Mouse (Mus musculus): ENCODE measurements at regions not wholly inside any gene's neighbourhood (a gene's known extent, or its start where the extent isn't known, plus 50 kb on each side); places are given as distances from the start of the nearest gene placed in this dataset.

DNA sequence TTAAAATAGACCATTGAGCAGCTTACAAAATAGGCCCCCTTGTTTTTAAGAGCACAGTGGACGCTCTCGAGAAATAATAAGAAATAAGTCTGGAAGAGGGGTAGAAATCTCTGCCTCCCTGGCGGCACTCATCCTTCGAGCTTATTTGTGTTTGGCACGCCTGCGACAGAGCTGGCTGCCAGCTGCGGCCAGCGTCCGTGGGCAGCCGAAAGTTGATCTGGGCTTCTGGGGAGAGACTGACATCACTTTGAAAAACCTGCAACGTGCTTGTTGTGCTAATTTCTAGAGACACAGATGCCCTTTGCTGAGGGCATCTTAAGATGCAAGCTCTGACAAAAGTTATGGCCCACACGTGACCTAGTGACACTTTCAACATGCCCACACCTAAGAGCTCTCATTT, 269.4 kb downstream of the Bcl11a start:
- no peaks in the 10 kb centered on the region for H3K9me3 ChIP-seq (replicated peaks)
- no peak overlapping the region for H3K4me3 ChIP-seq
- no peaks in the 10 kb centered on the region for H3K36me3 ChIP-seq
- H3K27ac ChIP-seq: no peak overlapping the region
- H3K9ac ChIP-seq: no peak overlapping the region
- WGBS (ENCODE audit: insufficient replicate concordance): 66% methylated on average over 12 of the region's 12 CpGs
- no peak overlapping the region for H3K4me2 ChIP-seq
- no peak for ATAC-seq
- H3K27me3 ChIP-seq (replicated peaks): no peaks in the 10 kb centered on the region
- no peaks in the 10 kb centered on the region for H3K4me1 ChIP-seq

DNA sequence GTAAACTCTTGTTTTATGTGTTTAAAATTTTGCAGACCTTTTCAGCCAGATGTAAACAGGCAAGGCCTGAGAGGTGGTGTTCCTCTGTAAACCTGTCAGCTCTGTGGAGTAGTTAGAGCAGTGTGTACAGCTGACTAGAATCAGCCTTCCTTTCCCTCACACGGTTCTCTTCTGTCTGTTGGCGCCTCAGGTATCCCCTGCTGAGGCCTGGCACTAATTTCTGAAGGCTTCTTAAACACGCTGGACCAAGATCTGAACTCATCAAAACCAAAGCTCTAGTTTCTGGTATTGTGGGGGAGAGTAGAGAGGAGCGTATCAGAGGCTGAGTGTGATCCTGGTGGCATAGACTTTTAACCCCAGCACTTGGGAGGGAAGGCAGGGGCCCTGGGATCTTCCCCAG, 270.9 kb downstream of the Bcl11a start:
- Histone ChIP-seq H3K9ac (no peak overlapping the region), H3K9me3 (replicated peaks) (no peaks in the 10 kb centered on the region), H3K36me3 (no peaks in the 10 kb centered on the region), H3K4me1 (no peaks in the 10 kb centered on the region), H3K27me3 (replicated peaks) (no peaks in the 10 kb centered on the region), H3K4me2 (no peak overlapping the region), H3K4me3 (no peak overlapping the region), H3K27ac (no peak overlapping the region)
- no peak for ATAC-seq
- WGBS (ENCODE audit: insufficient replicate concordance): 57% methylated on average over 4 of the region's 4 CpGs

DNA sequence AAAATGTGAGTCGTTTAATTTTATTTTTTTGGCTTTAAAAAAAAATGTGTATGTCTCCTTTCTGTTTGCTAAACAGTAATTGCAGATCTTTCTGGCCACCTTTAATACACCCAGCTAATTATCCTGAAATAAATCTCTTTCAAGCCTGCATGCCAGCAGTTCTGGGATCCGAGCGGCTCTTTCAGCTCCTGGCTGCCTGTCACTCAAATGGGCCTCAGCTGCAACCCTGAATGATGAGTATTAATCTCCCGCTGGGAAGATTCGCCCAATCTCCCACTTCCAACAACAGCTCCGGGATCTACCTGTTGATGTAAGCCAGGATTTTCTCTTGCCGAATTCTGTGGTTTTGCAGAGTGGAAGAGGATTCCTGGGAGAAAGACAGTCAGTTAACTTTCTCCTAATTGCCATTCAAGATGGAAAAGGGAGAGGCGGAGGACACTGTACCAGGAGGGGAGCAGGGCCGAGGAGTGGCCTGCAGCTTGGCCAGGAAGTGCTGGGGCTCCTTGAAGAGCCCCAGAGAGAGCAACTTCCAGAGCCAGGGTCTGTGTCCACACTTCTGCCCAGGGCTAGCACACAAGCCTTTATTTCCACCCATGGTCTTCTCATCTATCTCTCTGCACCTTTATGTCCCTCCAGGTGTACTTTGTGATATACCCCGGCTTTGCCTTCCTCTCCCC, 272.2 kb downstream of the Bcl11a start:
- H3K27me3 ChIP-seq (replicated peaks): no peaks in the 10 kb centered on the region
- H3K27ac ChIP-seq: no peak overlapping the region
- 51% methylated on average over 10 of the region's 10 CpGs for WGBS (ENCODE audit: insufficient replicate concordance)
- no peaks in the 10 kb centered on the region for H3K9me3 ChIP-seq (replicated peaks)
- H3K4me2 ChIP-seq: no peak overlapping the region
- H3K9ac ChIP-seq: no peak overlapping the region
- no peak overlapping the region for H3K4me3 ChIP-seq
- H3K36me3 ChIP-seq: no peaks in the 10 kb centered on the region
- no peaks in the 10 kb centered on the region for H3K4me1 ChIP-seq
- ATAC-seq: no peak

DNA sequence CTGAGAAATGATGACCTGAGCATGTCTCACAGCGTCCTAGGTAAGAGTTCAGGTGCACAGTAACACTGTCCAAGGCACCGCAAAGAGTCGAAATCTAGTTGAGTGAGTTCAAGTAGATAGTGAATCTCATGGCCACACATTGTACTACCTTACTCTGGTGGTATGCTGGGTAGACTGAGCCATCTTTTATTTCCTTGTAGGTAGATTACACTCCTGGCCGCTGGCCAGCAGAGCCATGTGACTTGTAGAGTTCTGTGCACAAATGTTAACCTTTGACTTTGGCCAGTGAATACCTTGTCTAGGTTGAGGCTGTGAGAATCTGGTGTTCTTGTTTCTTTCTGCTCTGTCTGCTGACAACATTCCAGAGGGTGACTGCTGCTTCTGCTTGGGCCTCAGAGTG, 273.0 kb downstream of the Bcl11a start:
- Histone ChIP-seq H3K4me3 (no peak overlapping the region), H3K36me3 (no peaks in the 10 kb centered on the region), H3K27ac (no peak overlapping the region), H3K4me2 (no peak overlapping the region), H3K4me1 (no peaks in the 10 kb centered on the region), H3K9me3 (replicated peaks) (no peaks in the 10 kb centered on the region), H3K9ac (no peak overlapping the region), H3K27me3 (replicated peaks) (no peaks in the 10 kb centered on the region)
- ATAC-seq: no peak
- WGBS (ENCODE audit: insufficient replicate concordance): 79% methylated on average over 4 of the region's 4 CpGs

DNA sequence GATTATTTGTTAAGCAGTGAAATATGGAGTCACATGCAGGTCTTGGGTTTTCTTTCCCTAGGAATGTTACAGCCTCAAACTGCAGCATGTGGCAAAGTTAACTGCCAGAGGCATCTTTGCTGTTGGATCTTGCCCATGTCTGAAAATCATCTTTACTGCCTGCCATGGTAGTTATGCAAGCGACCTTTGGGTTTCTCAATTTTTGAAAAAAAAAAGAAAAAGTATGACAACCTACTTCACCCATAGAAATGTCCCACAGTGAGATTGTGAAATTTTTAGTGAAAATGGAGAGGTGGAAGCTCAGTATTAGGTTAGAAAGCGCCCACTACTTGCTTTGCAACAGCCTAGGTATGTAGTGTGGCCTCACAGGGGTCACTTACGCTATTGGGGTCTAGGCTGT, 274.2 kb downstream of the Bcl11a start:
- no peak for ATAC-seq
- Histone ChIP-seq H3K27me3 (replicated peaks) (no peaks in the 10 kb centered on the region), H3K27ac (no peak overlapping the region), H3K4me3 (no peak overlapping the region), H3K9me3 (replicated peaks) (no peaks in the 10 kb centered on the region), H3K4me1 (no peaks in the 10 kb centered on the region), H3K36me3 (no peaks in the 10 kb centered on the region), H3K9ac (no peak overlapping the region), H3K4me2 (no peak overlapping the region)
- 57% methylated on average over 3 of the region's 3 CpGs for WGBS (ENCODE audit: insufficient replicate concordance)

DNA sequence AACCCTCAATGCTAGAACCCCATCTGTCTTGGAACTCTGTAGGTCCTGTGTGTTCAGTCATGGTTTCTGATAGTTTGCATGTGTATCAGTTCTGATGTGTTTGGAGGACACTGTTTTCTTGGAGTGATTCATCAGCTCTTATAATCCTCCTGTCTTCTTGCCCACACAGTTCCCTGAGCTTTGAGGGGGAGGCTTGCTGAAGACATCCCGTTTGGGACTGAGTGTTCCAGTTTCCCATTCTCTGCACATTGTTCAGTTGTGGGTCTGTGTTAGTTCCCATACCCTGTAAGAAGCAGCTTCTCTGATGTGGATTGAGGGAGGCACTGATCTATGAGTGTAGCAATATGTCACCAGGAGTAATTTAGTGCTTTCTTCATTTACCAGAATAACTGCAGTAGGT, 275.2 kb downstream of the Bcl11a start:
- no peaks in the 10 kb centered on the region for H3K4me1 ChIP-seq
- H3K9me3 ChIP-seq (replicated peaks): no peaks in the 10 kb centered on the region
- H3K4me3 ChIP-seq: no peak overlapping the region
- no peak for ATAC-seq
- no peaks in the 10 kb centered on the region for H3K36me3 ChIP-seq
- H3K4me2 ChIP-seq: no peak overlapping the region
- WGBS (ENCODE audit: insufficient replicate concordance): 61% methylated on average over 1 of the region's 1 CpGs
- H3K27ac ChIP-seq: no peak overlapping the region
- H3K9ac ChIP-seq: no peak overlapping the region
- H3K27me3 ChIP-seq (replicated peaks): no peaks in the 10 kb centered on the region

DNA sequence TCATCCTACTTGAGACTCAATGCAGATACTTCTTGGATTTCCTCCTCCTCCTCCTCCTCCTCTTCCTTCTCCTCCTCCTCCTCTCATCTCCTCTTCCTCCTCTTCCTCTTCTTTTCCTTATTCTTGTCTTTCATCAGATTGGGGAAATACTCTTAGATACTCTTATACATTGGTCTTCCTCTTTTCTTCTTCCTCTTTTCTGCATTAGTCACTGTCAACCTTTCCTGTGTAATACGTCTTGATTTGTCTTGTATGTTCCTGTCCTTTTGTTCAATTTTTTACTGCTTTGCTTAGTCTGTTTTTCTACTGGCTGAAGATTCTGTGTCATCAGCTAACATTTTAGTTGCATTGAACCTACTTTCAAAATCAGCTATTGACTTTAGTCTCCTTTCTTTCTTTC, 279.5 kb downstream of the Bcl11a start:
- no peak overlapping the region for H3K27ac ChIP-seq
- no peak for ATAC-seq
- no peak overlapping the region for H3K9ac ChIP-seq
- no peak overlapping the region for H3K4me2 ChIP-seq
- no peaks in the 10 kb centered on the region for H3K4me1 ChIP-seq
- no peaks in the 10 kb centered on the region for H3K36me3 ChIP-seq
- H3K4me3 ChIP-seq: no peak overlapping the region
- no peaks in the 10 kb centered on the region for H3K27me3 ChIP-seq (replicated peaks)
- no peaks in the 10 kb centered on the region for H3K9me3 ChIP-seq (replicated peaks)
- WGBS (ENCODE audit: insufficient replicate concordance): 18% methylated on average over 1 of the region's 1 CpGs

DNA sequence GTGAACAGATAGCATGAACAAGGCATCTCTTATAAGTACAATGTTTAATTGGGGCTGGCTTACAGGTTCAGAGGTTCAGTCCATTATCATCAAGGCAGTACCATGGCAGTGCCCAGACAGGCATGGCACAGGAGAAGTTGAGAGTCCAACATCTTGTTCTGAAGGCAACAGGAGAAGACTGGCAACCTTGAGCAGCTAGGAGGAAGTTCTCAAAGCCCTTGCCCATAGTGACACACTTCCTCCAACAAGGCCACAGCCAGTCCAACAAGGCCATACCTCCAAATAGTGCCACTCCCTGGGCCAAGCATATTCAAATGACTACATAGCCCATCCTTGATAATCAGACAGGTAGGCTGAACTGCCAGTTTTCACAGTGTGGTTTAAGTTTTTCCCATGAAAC, 281.2 kb downstream of the Bcl11a start:
- ATAC-seq: no peak
- Histone ChIP-seq H3K27ac (no peak overlapping the region), H3K4me3 (no peak overlapping the region), H3K36me3 (no peaks in the 10 kb centered on the region), H3K9me3 (replicated peaks) (no peaks in the 10 kb centered on the region), H3K27me3 (replicated peaks) (no peaks in the 10 kb centered on the region), H3K4me1 (no peaks in the 10 kb centered on the region), H3K4me2 (no peak overlapping the region), H3K9ac (no peak overlapping the region)

DNA sequence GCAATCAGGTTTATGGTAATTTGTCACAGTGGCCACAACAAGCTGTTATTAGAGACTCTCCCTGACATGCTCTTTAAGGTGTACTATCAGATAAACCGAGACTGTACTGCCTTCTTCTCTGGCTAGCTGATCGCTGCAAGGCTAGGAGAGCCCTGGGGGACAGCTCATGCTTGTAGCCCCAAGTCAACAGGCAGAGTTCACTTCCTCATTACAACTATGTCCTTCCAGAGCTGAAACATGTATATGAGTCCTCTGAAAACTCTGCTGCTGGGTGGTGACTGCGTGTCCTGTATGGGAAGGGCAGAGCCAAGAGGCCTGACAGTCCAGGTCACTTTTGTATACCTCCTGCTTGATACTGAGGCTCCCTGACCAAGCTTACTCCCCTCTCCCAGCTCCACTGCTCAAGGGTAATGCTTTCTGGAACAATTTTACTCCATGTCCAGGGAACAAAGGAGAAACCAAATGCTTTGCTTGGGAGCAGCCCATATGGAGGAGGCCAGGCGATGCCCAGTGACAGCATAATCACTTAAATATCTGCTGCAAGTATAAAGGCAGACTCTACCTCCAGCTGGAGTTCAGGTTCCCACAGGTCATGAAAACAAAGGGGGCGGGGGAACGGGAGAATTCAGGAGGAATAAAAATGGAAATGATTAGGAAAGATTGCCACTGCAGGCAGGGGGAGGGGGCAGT, 284.3 kb downstream of the Bcl11a start:
- WGBS (ENCODE audit: insufficient replicate concordance): 63% methylated on average over 6 of the region's 6 CpGs
- no peaks in the 10 kb centered on the region for H3K27me3 ChIP-seq (replicated peaks)
- H3K36me3 ChIP-seq: no peaks in the 10 kb centered on the region
- H3K9ac ChIP-seq: no peak overlapping the region
- no peaks in the 10 kb centered on the region for H3K9me3 ChIP-seq (replicated peaks)
- H3K4me3 ChIP-seq: no peak overlapping the region
- no peak overlapping the region for H3K4me2 ChIP-seq
- no peaks in the 10 kb centered on the region for H3K4me1 ChIP-seq
- no peak for ATAC-seq
- H3K27ac ChIP-seq: no peak overlapping the region

DNA sequence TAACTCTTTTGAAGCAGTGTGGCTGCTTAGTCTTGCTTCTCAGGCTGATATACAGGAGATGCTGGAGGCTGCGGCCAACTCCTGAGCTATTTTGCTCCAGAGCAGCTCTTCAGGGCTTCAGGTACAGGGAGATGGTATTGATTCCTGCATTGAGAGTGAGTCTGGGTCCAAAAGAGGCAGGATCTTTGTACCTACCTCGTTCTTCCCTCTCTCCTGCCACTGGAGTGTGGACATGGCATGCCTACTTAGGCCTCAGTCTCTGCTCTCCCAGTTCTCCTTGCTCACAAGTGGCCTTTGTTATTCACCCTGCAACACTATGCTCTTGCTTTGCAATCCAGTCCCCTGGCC, 284.8 kb downstream of the Bcl11a start:
- no peak overlapping the region for H3K27ac ChIP-seq
- no peak for ATAC-seq
- no peaks in the 10 kb centered on the region for H3K4me1 ChIP-seq
- H3K4me2 ChIP-seq: no peak overlapping the region
- no peaks in the 10 kb centered on the region for H3K36me3 ChIP-seq
- H3K4me3 ChIP-seq: no peak overlapping the region
- H3K27me3 ChIP-seq (replicated peaks): no peaks in the 10 kb centered on the region
- whole genome bisulfite sequencing (ENCODE audit: insufficient replicate concordance): 66% methylated on average over 2 of the region's 2 CpGs
- no peak overlapping the region for H3K9ac ChIP-seq
- H3K9me3 ChIP-seq (replicated peaks): no peaks in the 10 kb centered on the region

DNA sequence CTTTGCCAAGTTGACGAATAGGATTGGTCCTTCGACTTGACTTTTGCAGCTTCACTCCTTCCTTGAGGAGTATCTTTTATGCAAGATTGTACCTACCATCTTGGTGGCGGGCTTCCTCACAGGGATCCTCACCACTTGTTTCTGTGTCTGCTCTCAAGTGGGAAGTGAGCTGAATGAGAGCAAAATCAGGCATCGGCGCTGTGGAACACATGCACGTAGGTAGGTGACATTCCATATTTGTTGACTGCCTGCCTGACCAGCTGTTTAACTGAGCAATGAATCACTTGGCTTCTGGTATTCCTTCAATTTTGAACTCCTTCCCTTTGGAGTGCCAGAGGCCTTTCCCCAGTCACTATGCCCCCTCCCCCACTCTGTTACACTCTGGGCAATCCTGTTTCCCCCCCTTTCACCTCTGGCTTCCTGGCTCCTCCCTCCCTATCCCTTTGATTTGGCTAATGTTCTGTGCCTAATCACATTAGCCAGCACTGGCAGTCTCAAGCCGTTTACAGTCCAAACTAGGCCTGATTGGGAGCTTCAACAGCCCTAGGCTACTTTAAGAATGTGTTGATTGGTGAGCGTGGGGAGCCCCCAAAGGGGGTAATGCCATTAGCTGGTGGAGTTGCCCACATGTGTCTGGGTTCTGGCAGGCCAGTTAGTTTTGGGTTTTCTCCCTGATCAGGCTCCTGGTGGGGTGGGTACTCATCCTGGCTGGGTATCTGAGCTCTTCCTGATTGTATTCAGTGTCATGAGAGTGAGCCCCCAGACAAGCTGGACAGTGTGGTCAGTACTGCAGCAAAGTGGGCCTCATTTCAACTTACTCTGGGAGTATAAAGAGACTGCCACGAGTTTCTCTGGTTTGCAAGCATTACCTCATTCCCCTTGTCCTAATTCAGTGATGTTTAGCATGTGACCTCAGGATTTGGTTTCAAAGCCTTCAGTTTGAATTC, 285.8 kb downstream of the Bcl11a start:
- no peaks in the 10 kb centered on the region for H3K9me3 ChIP-seq (replicated peaks)
- no peak overlapping the region for H3K4me3 ChIP-seq
- no peaks in the 10 kb centered on the region for H3K27me3 ChIP-seq (replicated peaks)
- H3K9ac ChIP-seq: no peak overlapping the region
- H3K4me1 ChIP-seq: no peaks in the 10 kb centered on the region
- no peak overlapping the region for H3K4me2 ChIP-seq
- H3K36me3 ChIP-seq: no peaks in the 10 kb centered on the region
- ATAC-seq: no peak
- 57% methylated on average over 9 of the region's 9 CpGs for WGBS (ENCODE audit: insufficient replicate concordance)
- H3K27ac ChIP-seq: no peak overlapping the region

DNA sequence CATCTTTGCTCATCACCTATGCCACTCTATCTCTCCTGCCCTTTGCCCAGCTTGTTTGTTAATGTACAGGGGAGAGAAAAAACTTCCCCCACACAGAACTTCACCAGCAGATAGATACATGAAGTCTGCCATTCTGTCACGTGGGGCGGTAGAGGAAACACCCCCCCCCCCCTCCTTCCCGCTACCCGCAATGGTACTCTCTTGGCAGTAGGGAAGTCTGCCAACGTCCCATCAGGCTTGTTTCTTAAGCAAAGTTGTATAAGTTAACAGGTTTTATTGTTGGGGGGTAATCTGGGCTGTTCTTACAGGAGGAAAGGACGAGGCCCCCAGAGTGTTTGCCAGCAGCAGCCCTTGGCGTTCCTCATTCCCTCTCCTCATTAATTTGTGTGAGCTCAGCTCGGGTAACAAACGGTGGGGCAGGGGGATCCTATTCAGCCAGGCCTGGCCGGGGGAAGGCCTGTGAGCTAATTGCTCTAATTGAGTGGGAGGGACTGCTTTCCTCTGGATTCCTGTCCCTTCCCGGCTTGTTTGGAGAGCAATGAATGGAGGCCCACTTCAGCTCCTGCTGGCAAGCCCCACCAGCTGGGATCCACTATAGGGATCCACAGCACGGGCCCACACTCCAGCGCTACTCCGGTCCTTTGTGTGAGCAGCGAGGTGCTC, 292.5 kb downstream of the Bcl11a start:
- no peak overlapping the region for H3K27ac ChIP-seq
- 39% methylated on average over 15 of the region's 15 CpGs for WGBS (ENCODE audit: insufficient replicate concordance)
- no peak overlapping the region for H3K4me3 ChIP-seq
- no peaks in the 10 kb centered on the region for H3K4me1 ChIP-seq
- H3K4me2 ChIP-seq: no peak overlapping the region
- no peaks in the 10 kb centered on the region for H3K9me3 ChIP-seq (replicated peaks)
- H3K27me3 ChIP-seq (replicated peaks): no peaks in the 10 kb centered on the region
- no peak for ATAC-seq
- H3K9ac ChIP-seq: no peak overlapping the region
- H3K36me3 ChIP-seq: no peaks in the 10 kb centered on the region

Measured in liver, embryonic 12.5 days (tissue).